Mouse (Mus musculus): ENCODE data around the gene Ush1g. TPM values are rescaled to one million over a fixed set of nuclear protein-coding genes. Genes with fewer than 3 reads are reported as not detected.
A peak's percentile ranks its signal among the peaks of the same experiment; 100 is the strongest.

Ush1g gene
- total RNA-seq, 2 experiments from 2014 or later, result not detected

DNA sequence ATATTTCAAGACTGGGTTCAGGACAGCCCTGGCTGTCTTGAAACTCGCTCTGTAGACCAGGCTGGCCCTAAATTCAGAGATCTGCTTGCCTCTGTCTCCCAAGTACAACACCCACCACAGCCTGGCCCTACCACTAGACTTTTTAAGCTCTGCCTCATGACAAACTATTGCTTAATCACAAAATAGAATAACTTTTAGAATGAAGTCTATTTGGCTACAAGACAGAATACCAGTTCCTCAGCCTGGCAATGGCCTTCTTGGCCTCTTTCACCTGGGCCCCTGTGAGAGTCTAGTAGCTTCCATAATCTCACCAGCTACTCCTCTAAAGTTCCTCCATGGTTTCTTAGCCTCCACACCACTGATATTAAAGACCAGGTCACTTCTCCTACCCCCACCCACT lies 31.5 kb downstream of the Ush1g start:
- ATAC-seq (ENCODE audit: poor library complexity, severe bottlenecking), result no peak

- no peak for ATAC-seq (ENCODE audit: poor library complexity, severe bottlenecking)
These were observed 32.0 kb downstream of the Ush1g start for GRCm38 (mm10) chr11:115289885-115290284.

- ATAC-seq (ENCODE audit: poor library complexity, severe bottlenecking), result no peak
These were observed 33.5 kb downstream of the Ush1g start for GRCm38 (mm10) chr11:115288305-115288704.

DNA sequence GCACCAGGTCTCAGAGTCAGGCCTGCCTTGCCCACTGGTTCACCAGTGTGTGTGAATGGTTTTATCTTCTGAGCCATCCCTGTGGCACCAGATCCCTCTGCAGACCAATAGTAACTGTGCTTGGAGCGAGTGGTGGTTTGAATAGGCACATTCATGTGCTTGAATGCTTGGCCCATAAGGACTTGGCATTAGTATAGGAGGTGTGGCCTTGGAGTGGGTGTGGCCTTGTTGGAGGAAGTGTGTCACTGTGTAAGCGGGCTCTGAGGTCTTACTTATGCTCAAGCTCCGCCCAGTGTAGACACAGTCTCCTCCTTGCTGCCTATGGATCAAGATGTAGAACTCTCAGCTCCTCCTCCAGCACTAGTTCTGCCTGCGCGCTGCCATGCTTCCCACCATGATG lies 34.5 kb downstream of the Ush1g start:
- ATAC-seq (ENCODE audit: poor library complexity, severe bottlenecking), result 0 out of 2 replicates have a peak, but pooled peaks have one; percentile 20

GRCm38 (mm10) chr11:115286201-115286993 lies 35.4 kb downstream of the Ush1g start:
- no peak for ATAC-seq (ENCODE audit: poor library complexity, severe bottlenecking)

DNA sequence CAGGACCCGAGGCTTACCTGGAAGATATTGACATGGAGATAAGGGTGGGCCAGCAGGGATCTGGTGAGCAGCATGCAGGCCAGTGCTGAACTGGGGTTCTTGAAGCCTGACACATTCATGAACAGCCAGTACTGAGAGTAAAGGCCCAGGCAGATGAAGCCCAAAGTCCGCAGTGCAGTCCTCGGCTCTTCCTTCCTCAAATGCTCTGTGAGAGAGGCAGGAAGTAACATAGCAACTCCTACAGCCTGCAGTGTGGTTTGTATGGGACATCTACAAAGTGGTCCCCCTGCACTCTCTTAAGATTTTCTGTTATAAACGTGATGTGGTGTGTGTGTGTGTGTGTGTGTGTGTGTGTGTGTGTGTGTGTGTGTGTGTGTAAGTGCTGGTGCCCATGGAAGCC lies 36.6 kb downstream of the Ush1g start:
- peak; percentile 93 for ATAC-seq (ENCODE audit: poor library complexity, severe bottlenecking)

DNA sequence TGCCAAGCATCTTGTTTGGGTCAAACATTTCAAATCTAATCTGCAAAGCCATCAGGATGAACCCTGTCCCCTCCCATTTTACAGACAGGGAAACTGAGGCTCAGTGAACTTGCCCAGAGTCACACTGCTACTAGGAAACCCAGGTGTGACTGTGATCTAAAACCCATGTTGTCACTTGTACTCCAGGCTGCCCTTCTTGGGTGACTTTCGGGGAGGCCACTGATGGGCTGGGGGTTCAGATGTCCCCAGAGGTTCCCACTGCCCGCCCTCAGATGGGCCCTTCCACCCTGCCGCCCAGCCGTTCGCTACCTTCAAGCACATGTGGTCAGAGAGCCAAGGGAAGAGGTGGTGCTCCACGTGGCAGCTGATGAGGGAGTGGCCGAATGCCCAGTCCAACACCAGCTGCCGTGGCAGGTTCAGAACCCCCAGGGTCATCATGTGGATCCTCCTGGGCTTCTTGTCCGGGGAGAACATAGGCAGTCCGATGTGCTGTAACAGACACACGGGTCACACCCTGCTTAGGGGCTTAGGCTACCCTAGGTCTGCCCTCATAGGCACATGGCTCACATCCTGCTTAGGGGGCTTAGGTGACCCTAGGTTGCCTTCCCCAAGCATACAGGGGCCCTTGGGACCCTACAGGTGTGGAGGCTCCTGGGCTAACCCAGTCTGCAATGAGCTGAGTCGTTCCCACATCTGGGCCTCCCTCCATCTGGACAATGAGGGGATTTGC lies 37.8 kb downstream of the Ush1g start:
- no peak for ATAC-seq (ENCODE audit: poor library complexity, severe bottlenecking)

DNA sequence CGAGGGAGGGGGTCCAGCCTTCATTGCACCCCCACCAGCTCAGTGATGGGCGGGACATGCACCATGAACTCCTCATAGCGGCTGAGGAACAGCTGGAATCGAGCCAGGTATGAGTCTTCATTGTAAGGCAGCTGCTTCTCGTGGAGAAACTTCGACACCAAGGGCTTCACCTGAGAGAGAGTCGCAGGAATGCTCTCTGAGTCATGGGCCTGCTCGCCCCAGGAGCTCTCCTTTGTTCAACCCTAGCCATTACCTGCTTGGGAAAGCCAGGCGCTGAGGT lies 38.4 kb downstream of the Ush1g start:
- no peak for ATAC-seq (ENCODE audit: poor library complexity, severe bottlenecking)

DNA sequence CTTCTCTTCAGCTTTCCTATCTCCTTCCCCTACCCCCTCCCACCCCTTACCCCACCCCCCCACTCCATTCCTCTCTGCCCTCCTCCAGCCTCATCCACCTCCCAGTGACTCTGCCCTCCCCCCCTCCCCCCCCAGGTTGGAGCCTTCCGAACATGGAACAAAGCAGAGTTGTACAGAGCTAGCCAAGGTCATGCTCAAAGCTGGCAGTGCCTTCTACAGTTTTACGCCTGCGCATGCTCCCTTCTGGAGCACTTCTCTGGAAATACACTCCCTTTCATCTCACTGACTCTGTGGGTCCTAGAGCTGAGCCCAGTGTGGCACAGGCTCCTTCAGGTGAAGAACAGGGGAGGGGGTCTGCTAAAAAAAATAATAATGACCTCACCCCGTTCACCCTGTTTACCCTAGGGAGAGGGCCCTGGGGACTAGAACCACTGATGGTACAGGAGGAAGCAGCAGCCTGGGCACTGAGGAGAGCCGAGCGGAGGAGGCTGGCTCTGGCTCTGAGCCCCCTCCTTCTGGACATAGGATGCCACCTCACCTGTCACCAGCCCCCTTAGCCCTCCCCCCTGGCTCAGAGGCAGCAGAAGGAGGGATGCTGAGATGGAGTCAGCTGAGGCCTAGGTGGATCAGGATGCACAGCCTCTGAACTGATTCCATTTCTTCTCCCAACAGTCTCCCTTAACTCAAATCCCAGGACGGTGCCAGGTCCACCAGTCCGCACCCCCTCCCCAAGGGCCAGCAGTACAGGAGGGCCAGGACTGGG lies 38.9 kb downstream of the Ush1g start:
- ATAC-seq (ENCODE audit: poor library complexity, severe bottlenecking), result no peak

GRCm38 (mm10) chr11:115282295-115282694 lies 39.5 kb downstream of the Ush1g start:
- ATAC-seq (ENCODE audit: poor library complexity, severe bottlenecking), result no peak

- no peak for ATAC-seq (ENCODE audit: poor library complexity, severe bottlenecking)
These were observed 42.1 kb downstream of the Ush1g start for GRCm38 (mm10) chr11:115279726-115280125.

GRCm38 (mm10) chr11:115278176-115278575 lies 43.7 kb downstream of the Ush1g start:
- no peak for ATAC-seq (ENCODE audit: poor library complexity, severe bottlenecking)

DNA sequence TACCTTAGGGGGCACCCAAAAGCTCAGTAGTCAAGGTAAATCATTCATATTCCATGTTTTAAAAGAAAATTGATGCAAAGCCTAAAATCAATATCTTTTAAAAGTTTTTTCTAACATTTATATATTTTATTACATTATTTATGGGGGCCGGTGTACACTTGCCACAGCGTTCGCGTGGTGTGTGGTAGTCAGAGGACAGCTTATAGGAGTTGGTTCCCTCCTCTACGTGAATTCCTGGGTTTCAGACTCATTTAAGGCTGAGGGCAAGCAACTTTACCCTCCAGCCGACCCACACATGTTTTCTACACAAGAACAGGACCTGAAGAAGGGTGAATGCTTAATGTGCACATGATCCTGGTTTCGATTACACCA lies 44.3 kb downstream of the Ush1g start:
- ATAC-seq (ENCODE audit: poor library complexity, severe bottlenecking), result no peak

DNA sequence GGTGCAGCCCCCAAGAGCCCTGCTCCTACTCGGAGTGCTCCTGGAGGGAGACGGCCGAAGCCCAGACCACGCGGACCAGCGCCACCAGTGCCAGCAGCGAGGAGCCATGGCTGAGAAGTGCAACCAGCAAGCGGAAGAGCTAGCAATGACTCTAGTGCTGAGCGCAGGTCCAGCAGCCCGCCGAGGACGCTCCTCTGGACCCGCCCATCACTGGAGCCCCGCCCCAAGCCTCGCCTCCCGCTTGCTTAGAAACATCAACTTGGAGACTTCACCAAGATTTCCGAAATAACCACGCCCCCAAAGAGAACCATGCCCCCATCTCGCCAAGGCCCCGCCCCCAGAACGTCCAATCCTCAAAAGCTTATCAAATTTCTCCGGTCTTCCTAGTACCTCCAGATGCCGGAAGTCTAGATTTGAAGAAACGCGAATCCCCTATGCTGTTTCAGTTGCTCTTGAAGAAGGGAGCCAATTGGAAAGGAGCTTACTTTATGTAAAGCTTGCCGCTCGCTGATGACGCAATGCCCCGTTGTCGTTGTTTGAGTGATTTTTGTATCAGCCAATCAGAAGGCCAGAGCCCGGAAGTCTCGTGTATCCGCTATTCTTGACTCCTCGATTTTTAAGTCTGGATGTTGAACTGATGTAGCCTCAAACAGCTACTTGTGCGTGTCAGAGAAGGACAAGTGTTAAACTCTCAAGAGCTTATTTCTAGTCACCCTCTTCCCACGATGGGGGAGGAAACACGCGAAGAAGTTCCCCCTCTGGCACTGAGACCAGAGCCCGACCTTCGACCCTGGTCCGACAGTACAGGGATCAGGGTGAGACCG lies 44.8 kb downstream of the Ush1g start, which contains the start of gene Fdxr:
Gene Fdxr, minus strand, starts transcription at position 271 of the 824 bp plus-strand sequence.
- ATAC-seq (ENCODE audit: poor library complexity, severe bottlenecking), result peak; percentile 89

DNA sequence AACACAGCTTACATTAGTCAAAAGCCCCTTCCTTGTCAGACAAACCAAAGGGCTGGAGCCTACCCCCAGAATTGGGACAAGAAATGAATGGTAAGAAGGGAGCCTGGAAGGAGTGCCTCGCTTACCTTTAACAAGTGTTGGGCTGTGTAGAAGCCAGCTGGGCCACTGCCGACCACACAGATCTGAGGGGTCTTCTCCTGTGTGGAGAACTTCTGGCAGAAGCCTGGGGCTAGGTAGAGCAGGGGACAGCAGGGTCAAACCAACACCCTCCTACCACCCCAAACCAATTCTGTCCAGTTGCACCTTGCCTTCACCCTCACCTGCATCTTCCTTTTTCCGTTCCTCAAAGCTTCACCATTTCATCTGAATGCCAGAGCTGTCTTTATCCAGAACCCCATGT lies 45.9 kb downstream of the Ush1g start:
- ATAC-seq (ENCODE audit: poor library complexity, severe bottlenecking), result no peak

- ATAC-seq (ENCODE audit: poor library complexity, severe bottlenecking), result no peak
These were observed 46.3 kb downstream of the Ush1g start for GRCm38 (mm10) chr11:115275509-115275908.

DNA sequence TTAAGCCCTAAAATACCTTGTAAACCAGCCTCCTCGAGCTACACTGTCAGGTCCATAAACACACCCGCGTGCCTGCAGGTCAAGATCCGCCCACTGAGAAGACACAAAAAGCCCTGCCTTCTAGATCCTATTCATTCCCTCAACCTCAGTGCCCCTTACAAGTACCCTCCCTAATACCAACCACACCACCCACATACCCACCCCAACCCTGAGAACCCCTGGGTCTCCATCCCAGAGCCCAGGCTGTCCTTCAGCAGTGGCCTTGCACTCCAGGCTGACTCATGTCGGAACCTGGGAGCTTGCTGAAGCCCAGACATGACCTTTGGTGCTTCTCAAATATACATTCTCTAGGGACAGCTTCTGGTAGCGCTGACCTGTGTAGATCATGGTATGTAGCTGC lies 47.1 kb downstream of the Ush1g start:
- no peak for ATAC-seq (ENCODE audit: poor library complexity, severe bottlenecking)

DNA sequence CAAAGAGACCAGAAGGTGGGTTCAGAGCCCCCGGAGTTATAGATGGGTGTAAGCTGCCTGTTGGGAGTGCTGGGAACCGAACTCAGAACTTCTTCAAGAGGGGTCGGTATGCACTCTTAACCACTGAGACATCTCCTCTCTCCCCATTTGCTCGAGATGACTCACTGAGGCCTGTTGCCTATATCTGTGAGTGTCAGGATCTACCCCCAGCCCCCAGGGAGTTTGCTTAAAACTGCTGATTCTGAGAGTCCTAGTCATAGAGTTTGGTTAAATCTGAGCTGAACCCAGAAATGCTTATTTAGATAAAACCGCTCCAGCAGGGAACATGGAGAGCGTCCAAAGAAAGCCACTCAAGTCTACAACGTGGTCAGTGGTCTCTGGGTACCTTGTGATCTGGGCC lies 47.7 kb downstream of the Ush1g start:
- ATAC-seq (ENCODE audit: poor library complexity, severe bottlenecking), result no peak

GRCm38 (mm10) chr11:115273735-115274134 lies 48.1 kb downstream of the Ush1g start:
- no peak for ATAC-seq (ENCODE audit: poor library complexity, severe bottlenecking)

GRCm38 (mm10) chr11:115272894-115273498 lies 48.8 kb downstream of the Ush1g start:
- no peak for ATAC-seq (ENCODE audit: poor library complexity, severe bottlenecking)

All from megakaryocyte, adult 5-6 weeks (primary cell).